Mouse (Mus musculus) bone marrow macrophage, adult 2 months (primary cell): ENCODE data around the gene Man2a1. TPM values are rescaled to one million over a fixed set of nuclear protein-coding genes. Genes with fewer than 3 reads are reported as not detected.
A peak's percentile ranks its signal among the peaks of the same experiment; 100 is the strongest.

ENCODE experiments used
- H3K27ac ChIP-seq: 2 replicates; pipeline ENCODE4 v1.5.1; 2012; ENCODE audit warnings: low read depth, low read length; ENCODE audit not compliant: insufficient read depth
- H3K4me1 ChIP-seq: 2 replicates; pipeline ENCODE4 v1.6.1; 2012; ENCODE audit warnings: low read length; ENCODE audit not compliant: control insufficient read depth, insufficient read depth
- H3K4me3 ChIP-seq: 2 replicates; pipeline ENCODE4 v1.5.1; 2012; ENCODE audit warnings: mild to moderate bottlenecking, low read length, moderate library complexity; ENCODE audit not compliant: insufficient read depth
- CTCF ChIP-seq: IDR thresholded peaks from 2 replicates; pipeline ENCODE4 v1.5.1; 2012; ENCODE audit warnings: low read depth, mild to moderate bottlenecking, low read length, moderate library complexity
- POLR2A ChIP-seq: IDR thresholded peaks from 2 replicates; pipeline ENCODE4 v1.6.1; 2012; ENCODE audit warnings: mild to moderate bottlenecking, low read depth, low read length, borderline replicate concordance
- polyA plus RNA-seq: library from polyadenylated mRNA; stranded (reverse); fragments of >200 nt; gene quantifications from 2 replicates; pipeline ENCODE4 v1.2.4, GENCODE M21; 2012; ENCODE audit not compliant: missing spikeins, insufficient read depth, insufficient read length

Man2a1 gene
- polyA plus RNA-seq, 1 experiment, result 42.3 TPM

DNA sequence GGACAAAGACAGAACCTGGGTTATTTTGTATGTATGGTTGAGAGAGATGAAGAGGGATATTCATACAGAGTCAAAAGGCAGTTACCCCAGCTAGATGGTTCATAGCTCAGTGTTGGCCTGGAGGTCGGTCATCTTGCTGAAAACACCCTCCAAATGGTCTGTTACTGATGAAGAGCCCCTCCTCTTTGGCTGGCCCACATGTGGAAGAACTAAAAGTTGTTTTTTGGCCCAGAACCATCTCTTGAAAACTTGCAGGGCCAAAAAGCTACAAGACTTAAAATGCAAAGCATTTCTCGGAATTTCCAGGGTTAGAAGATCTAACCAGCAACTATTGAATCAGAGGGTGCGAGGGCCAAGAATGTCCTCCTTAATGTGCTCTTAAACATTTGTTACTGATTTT is 12.4 kb downstream of the Man2a1 start:
- H3K4me3 ChIP-seq, result no peak overlapping the region
- peaks cover 37% of the 10 kb centered on the region for H3K4me1 ChIP-seq
- no peak overlapping the region for H3K27ac ChIP-seq
- TF ChIP-seq POLR2A, result no peak
- TF ChIP-seq CTCF, result no peak

- H3K27ac ChIP-seq, result no peak overlapping the region
- peaks cover 39% of the 10 kb centered on the region for H3K4me1 ChIP-seq
- TF ChIP-seq CTCF, result no peak
- no peak for TF ChIP-seq POLR2A
- no peak overlapping the region for H3K4me3 ChIP-seq
Measured at GRCm38 (mm10) chr17:64613351-64613750, 12.8 kb downstream of the Man2a1 start.

DNA sequence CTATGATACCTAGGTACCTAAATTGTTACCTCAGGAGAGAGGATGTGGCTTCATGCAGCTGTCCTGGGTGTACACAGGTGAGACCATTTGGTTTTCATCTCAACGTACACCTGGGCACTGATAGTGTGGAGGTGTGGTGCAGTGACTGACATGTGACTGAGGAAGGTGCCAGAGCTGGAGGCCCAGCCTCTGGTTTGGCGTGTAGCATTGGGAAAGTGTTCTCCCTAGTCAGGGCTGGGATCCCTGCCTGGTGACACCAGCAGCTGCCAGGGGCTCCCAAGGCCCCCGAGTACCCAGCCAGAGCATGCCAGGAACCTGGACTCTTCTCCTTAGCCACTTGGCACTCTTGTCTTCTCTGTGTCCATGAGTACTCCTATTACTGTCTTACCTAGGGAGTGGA is 14.3 kb downstream of the Man2a1 start:
- no peak overlapping the region for H3K4me3 ChIP-seq
- peaks cover 37% of the 10 kb centered on the region for H3K4me1 ChIP-seq
- TF ChIP-seq CTCF, result no peak
- no peak for TF ChIP-seq POLR2A
- H3K27ac ChIP-seq, result no peak overlapping the region

DNA sequence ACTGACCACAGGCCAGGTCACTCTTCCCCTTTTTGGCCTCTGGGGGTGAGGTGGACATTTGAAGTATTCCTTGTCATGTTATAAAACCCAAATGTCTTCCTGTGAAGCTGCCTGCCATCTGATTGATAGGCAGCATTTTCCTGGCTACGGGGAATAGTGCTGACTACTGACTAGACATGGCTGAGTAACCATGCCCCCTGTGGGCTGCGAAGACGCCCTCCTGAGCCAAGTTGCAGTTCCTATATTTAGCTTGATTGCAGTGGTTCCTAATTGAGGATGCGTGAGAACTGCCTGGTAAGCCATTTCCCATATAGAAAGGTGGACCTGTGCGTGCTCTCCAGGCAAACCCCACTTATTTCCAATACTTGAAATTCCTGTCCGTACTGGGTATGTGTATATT is 14.9 kb downstream of the Man2a1 start:
- TF ChIP-seq POLR2A, result no peak
- no peak for TF ChIP-seq CTCF
- no peak overlapping the region for H3K4me3 ChIP-seq
- H3K27ac ChIP-seq, result no peak overlapping the region
- peaks cover 37% of the 10 kb centered on the region for H3K4me1 ChIP-seq

DNA sequence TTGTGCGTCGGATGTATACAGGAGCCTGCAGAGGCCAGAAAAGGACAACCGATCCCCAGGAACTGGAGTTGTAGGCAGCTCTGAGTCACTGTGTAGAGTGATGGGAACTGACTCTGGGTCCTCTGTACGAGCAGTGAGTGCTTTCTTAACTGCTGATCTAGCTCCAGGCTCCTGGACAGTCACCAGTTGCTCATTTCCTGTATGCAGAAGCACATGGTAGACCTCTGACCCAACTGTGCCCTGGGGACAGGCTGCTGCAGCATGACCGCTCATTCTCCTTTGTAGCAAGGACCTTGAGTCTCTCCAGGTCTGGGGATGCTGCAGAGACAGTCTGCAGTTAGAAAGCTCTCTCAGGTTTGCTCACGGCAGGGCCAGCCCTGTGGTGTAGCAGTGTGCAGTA is 15.7 kb downstream of the Man2a1 start:
- no peak overlapping the region for H3K27ac ChIP-seq
- H3K4me1 ChIP-seq, result peaks cover 37% of the 10 kb centered on the region
- no peak overlapping the region for H3K4me3 ChIP-seq
- no peak for TF ChIP-seq CTCF
- TF ChIP-seq POLR2A, result no peak

DNA sequence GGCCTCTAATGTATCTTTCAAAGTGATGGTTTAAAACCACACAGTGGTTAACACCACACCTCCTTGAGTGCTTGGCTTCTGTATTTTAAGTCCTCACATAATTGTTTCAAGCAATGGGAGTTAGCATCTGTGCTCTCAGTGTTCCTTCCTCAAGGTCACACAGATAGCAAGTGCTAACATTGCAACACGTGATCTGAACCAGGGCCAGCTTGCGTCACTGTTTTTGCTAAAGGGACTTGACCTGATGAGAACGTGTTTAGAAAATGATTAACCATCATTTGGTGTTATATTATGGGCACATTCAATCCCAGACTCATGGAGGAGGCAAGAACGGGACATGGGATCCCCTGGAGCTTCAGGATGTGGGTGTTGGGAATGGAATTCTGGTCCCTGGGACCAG is 17.3 kb downstream of the Man2a1 start:
- TF ChIP-seq POLR2A, result no peak
- no peak for TF ChIP-seq CTCF
- H3K4me1 ChIP-seq, result peaks cover 44% of the 10 kb centered on the region
- H3K27ac ChIP-seq, result no peak overlapping the region
- H3K4me3 ChIP-seq, result no peak overlapping the region

DNA sequence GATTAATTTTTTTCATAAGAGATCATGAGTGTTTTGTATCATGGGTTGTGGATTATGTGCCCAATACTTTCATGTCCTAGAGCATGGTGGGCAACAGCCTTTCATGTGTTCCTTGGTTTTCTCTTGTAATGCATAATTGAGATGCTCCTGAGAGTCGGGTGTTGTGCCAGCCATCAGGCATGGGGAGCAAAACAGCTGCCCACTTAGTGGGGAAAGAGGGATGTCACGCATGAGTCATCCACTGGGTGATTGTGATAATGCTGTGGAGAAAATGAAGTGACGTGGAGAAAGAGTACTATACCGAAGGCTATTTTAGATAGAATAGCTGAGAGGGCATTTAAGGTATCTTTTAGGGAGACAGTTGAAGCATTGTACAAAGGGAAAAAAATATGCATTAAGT is 18.5 kb downstream of the Man2a1 start:
- no peak overlapping the region for H3K4me3 ChIP-seq
- H3K27ac ChIP-seq, result no peak overlapping the region
- peaks cover 44% of the 10 kb centered on the region for H3K4me1 ChIP-seq
- TF ChIP-seq CTCF, result no peak
- no peak for TF ChIP-seq POLR2A

GRCm38 (mm10) chr17:64620135-64620534 is 19.6 kb downstream of the Man2a1 start:
- TF ChIP-seq POLR2A (no peak), CTCF (no peak)
- Histone ChIP-seq H3K4me3 (no peak overlapping the region), H3K27ac (no peak overlapping the region), H3K4me1 (peaks cover 39% of the 10 kb centered on the region)

DNA sequence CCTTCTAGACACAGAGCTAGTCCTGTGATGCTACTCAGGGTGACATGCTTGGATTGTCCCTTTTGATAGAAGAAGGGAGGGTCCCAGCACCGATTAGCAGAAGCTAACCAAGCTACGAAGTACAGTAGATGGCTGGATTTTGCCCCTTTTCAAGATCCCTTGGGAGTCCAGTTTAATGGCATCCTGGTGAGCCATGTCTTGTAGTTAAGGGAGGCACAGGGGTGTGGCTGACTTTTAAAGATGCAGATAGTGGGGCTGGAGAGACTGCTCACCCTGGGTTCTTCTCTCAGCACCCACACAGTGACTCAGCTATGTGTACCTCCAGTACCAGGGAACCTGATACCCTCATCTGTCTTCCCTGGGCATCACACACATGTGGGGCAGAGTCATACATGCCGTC is 20.1 kb downstream of the Man2a1 start:
- Histone ChIP-seq H3K4me3 (no peak overlapping the region), H3K27ac (no peak overlapping the region), H3K4me1 (peaks cover 34% of the 10 kb centered on the region)
- TF ChIP-seq POLR2A (no peak), CTCF (no peak)

DNA sequence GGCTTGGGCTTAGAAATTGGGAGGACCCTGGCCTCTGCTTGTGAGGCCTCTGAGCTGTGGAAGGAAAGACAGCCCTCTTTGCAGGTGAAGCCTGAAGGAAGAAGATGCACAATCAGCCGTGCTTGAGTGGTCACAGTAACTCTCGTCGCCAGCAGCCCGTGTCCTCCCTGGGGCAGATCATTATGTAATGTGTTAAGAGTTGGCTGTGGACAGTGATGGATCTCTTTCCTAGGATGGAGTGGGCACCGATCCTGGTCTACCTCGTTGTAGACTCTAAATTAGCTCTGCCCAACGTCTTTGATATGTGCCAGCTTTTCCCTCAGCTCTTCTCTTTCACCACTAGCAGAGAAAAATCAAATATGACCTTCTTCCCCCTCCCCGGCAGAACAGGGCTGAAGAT is 20.7 kb downstream of the Man2a1 start:
- Histone ChIP-seq H3K4me3 (no peak overlapping the region), H3K27ac (no peak overlapping the region), H3K4me1 (peaks cover 28% of the 10 kb centered on the region)
- no peak for TF ChIP-seq POLR2A
- no peak for TF ChIP-seq CTCF

- TF ChIP-seq POLR2A, result no peak
- TF ChIP-seq CTCF, result no peak
- 0 out of 2 replicates have a peak overlapping the region, but pooled peaks have one; percentile 19 for H3K27ac ChIP-seq
- H3K4me3 ChIP-seq, result peak overlapping the region; percentile 56
- peaks cover 25% of the 10 kb centered on the region for H3K4me1 ChIP-seq
Measured at GRCm38 (mm10) chr17:64621649-64622351, 21.3 kb downstream of the Man2a1 start.
